Mouse (Mus musculus): ENCODE data around the gene Alox8.

The Alox8 gene

GRCm38 (mm10) chr11:69197743-69198142 lies at the start of gene Alox8:
Alox8 (minus strand) TSS chr11:69197843.
- in situ Hi-C loops (cut with MboI; ENCODE audit: low pct_unique_long_range_greater_than_20kb in 1 of 2, low sequenced_read_pairs in 2 of 2, unreplicated experiment in 1 of 2): loop anchor here (5.0 to 10.0 kb wide), 2 partner anchors 40 to 47 kb away; partner anchors contain the start of gene Gucy2e (in 1 of the 2)

GRCm38 (mm10) chr11:69245643-69246042 lies 48.0 kb upstream of the Alox8 start:
- in situ Hi-C loops (cut with MboI; ENCODE audit: low pct_unique_long_range_greater_than_20kb in 1 of 2, low sequenced_read_pairs in 2 of 2, unreplicated experiment in 1 of 2): loop anchor here in 1 of 2 experiments (10.0 kb wide), 1 partner anchor 51 kb away; the partner anchor contains the start of gene Alox8

- in situ Hi-C loops (cut with MboI; ENCODE audit: low pct_unique_long_range_greater_than_20kb in 1 of 2, low sequenced_read_pairs in 2 of 2, unreplicated experiment in 1 of 2): loop anchor here in 1 of 2 experiments (10.0 kb wide), 1 partner anchor 50 kb away; the partner anchor contains the start of gene Alox8
Observed at GRCm38 (mm10) chr11:69244911-69245310, 47.3 kb upstream of the Alox8 start.

DNA sequence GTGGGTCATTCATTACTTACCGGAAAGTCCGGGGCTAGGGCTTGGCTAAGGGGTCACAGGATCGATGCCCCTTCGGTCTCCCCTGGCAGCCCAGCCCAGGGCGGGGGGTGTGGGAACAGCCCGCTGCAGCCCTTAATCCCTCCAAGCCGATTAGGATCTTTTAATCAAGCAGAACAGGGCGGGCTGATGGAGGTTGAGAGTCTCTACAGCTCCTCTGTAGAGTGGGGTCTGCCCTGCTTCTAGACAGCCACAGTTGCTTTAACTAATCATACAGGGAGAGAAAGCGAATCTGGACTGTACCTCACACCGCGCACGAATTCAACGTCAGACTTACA lies 39.2 kb upstream of the Alox8 start, which contains the start of gene Gucy2e:
Gucy2e (minus strand) TSS at position 111 of the 335 bp plus-strand sequence.
- in situ Hi-C loops (cut with MboI; ENCODE audit: low pct_unique_long_range_greater_than_20kb in 1 of 2, low sequenced_read_pairs in 2 of 2, unreplicated experiment in 1 of 2): loop anchor here in 1 of 2 experiments (5.0 to 10.0 kb wide), 2 partner anchors 40 to 172 kb away; partner anchors contain the start of gene Alox8

DNA sequence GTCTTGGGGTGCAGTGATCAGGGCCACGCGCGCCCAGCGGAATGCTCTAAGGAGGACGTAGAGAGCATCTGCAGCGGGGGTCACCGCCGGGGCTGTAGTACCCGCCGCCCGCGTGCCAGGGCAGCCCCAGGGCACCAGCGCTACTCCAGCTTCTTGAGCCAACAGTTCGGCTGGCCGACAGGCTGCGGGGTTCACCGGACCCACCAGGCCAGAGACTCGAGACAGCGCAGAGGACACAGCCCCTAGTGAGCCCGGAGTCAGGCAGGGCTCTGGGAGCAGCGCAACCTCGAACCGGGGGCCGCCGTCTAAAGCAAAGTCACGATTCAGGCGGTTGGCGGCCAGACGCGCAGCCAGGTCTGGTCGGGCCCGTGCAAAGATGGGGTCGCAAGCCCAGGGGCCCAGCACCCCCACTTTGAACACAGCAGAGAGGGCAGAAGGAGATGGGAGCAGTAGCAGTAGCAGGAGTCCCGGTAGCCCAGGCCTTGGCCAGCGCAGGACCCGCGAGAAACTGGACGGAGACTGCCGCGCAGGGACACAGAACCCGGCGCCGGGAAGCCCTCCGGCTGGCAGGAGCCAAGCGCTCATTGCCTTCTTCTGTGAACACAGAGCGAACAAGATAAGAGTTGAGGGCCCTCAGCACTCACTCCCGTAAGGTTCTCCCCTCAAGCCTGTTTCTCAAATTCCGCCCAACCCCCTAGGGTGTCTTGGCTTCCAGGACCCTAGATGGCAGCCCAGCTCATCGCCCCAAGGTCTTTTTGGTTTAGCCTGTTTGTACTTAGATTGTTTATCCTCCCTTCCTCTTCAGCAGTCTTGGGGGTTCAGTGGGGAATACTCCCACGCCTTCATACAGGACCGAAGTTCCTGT lies 38.6 kb upstream of the Alox8 start:
- in situ Hi-C loops (cut with MboI; ENCODE audit: low pct_unique_long_range_greater_than_20kb in 1 of 2, low sequenced_read_pairs in 2 of 2, unreplicated experiment in 1 of 2): loop anchor here in 1 of 2 experiments (5.0 to 10.0 kb wide), 2 partner anchors 39 to 171 kb away; partner anchors contain the start of gene Alox8

GRCm38 (mm10) chr11:69235285-69236060 lies 37.8 kb upstream of the Alox8 start:
- in situ Hi-C loops (cut with MboI; ENCODE audit: low pct_unique_long_range_greater_than_20kb in 1 of 2, low sequenced_read_pairs in 2 of 2, unreplicated experiment in 1 of 2): loop anchor here in 1 of 2 experiments (5.0 to 10.0 kb wide), 2 partner anchors 38 to 171 kb away; partner anchors contain the start of gene Alox8

GRCm38 (mm10) chr11:69233141-69233540 lies 35.5 kb upstream of the Alox8 start:
- in situ Hi-C loops (cut with MboI; ENCODE audit: low pct_unique_long_range_greater_than_20kb in 1 of 2, low sequenced_read_pairs in 2 of 2, unreplicated experiment in 1 of 2): loop anchor here in 1 of 2 experiments (10.0 kb wide), 1 partner anchor 168 kb away; no protein-coding TSS in a partner anchor

DNA sequence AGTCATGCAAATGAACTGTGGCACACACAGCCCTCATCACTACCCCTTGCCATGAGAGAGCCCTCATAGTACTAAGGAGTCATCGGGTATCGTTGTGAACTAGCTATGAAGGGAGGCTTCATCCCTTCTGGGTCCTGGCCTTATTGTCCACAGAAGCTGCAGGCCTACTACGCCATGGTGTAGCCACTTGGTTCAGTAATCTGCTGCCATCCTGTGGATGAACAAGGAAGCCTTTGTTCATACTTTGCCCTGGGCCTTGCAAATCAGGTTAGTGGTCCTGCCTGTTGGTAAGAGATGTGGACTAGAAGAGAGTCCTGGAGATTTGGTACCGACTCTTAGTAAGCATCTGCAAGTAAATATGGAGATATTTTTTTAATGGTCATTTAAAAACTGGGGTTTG lies 32.8 kb upstream of the Alox8 start:
- in situ Hi-C loops (cut with MboI; ENCODE audit: low pct_unique_long_range_greater_than_20kb in 1 of 2, low sequenced_read_pairs in 2 of 2, unreplicated experiment in 1 of 2): loop anchor here in 1 of 2 experiments (10.0 kb wide), 1 partner anchor 166 kb away; no protein-coding TSS in a partner anchor

DNA sequence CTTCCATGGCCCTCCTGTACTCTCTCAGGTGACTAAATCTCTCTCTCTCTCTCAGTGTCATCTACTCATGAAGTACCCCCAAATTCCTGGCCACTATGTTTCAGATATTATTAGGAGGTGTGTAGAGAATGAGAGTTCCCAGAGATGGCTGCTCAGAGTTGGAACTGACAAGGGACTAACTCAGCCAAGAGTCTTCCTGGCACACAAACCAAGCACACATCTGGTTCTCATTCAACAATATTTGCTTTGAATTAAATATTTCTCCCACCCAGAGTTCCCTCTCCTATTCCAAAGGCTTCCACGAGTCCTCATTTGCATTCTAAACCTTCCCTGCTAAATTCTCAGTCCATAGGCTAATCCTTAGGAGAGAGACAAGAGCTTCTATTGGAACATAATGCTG lies 28.1 kb upstream of the Alox8 start:
- in situ Hi-C loops (cut with MboI; ENCODE audit: low pct_unique_long_range_greater_than_20kb in 1 of 2, low sequenced_read_pairs in 2 of 2, unreplicated experiment in 1 of 2): no loop called here

- in situ Hi-C loops (cut with MboI; ENCODE audit: low pct_unique_long_range_greater_than_20kb in 1 of 2, low sequenced_read_pairs in 2 of 2, unreplicated experiment in 1 of 2): no loop called here
Observed at GRCm38 (mm10) chr11:69223101-69223500, 25.5 kb upstream of the Alox8 start.

- in situ Hi-C loops (cut with MboI; ENCODE audit: low pct_unique_long_range_greater_than_20kb in 1 of 2, low sequenced_read_pairs in 2 of 2, unreplicated experiment in 1 of 2): no loop called here
Observed at GRCm38 (mm10) chr11:69221070-69221469, 23.4 kb upstream of the Alox8 start.

DNA sequence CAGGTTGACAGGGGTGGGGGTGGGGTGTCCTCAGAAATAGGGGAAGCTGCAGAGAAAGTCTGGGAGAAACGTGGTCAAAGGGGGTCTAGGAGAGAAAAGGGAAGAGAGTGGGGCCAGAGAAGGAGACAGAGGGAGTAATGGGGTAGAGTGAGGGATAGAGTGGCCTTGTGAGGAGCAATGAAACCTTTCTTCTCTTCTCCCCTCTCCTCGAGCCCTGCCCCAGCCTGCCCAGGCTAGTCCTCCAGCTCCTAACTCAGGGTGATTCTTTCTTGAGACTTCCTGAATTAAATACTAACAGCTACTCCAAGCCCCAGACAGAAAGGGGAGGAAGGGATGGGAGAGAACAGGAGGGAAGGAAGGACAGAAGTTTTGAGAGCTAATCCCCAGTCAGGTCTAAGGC lies 21.0 kb upstream of the Alox8 start:
- in situ Hi-C loops (cut with MboI; ENCODE audit: low pct_unique_long_range_greater_than_20kb in 1 of 2, low sequenced_read_pairs in 2 of 2, unreplicated experiment in 1 of 2): no loop called here

DNA sequence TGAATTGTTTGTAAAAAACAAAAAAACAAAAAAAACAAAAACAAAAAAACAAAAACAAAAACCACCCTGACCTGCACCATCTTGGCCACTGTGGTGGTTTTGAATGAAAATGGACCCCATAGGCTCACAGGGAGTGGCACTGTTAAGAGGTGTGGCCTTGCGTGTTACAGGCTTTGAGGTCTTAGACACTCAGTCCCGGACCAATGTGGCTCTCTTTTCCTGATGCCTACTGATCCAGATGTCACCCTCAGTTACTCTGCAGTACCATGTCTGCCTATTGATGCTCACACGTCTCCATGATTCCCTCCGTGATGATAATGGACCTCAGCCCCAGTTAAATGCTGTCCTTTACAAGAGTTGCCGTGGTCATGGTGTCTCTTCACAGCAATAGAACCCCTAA lies 19.8 kb upstream of the Alox8 start:
- in situ Hi-C loops (cut with MboI; ENCODE audit: low pct_unique_long_range_greater_than_20kb in 1 of 2, low sequenced_read_pairs in 2 of 2, unreplicated experiment in 1 of 2): no loop called here

GRCm38 (mm10) chr11:69211431-69211830 lies 13.8 kb upstream of the Alox8 start:
- in situ Hi-C loops (cut with MboI; ENCODE audit: low pct_unique_long_range_greater_than_20kb in 1 of 2, low sequenced_read_pairs in 2 of 2, unreplicated experiment in 1 of 2): no loop called here

GRCm38 (mm10) chr11:69202469-69203230 lies 5.0 kb upstream of the Alox8 start:
- in situ Hi-C loops (cut with MboI; ENCODE audit: low pct_unique_long_range_greater_than_20kb in 1 of 2, low sequenced_read_pairs in 2 of 2, unreplicated experiment in 1 of 2): no loop called here

DNA sequence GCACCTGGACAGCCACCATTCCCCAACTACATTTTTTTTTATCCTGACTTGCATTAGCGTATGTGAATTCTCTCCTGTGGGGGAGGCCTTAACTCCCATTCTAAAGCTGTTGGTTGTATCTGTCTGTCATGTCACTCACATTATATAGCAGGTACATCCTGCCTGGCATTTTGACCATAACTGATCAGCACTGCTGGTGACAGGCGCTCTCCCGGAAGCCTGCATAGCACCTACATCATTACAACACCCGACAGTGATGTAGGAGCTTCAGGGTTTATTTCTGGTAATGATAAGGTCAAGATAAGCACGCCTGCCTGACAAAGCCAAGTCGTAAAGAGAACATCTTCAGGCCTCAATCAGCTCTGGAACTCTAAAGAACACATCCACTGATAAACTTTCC lies 2.6 kb upstream of the Alox8 start:
- in situ Hi-C loops (cut with MboI; ENCODE audit: low pct_unique_long_range_greater_than_20kb in 1 of 2, low sequenced_read_pairs in 2 of 2, unreplicated experiment in 1 of 2): no loop called here

DNA sequence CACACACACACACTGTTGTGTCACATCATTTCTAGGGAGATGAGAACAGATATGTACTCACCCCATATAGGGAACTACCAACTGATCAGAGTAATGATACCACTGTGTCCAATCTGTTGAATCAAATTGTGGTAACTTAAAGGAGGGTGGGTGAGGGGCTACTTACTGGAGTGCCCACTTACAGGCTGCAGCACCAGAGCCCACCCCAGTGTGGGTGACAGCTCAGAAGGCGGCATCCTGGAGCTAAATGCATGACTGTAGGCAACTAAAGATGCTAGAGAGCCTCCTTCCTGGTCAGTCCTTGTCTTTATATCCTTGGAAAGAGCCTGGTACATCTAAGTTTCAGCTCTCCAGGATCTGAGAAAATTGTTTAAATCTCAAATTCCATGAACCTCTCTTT lies 1.6 kb upstream of the Alox8 start:
- in situ Hi-C loops (cut with MboI; ENCODE audit: low pct_unique_long_range_greater_than_20kb in 1 of 2, low sequenced_read_pairs in 2 of 2, unreplicated experiment in 1 of 2): loop anchor here (5.0 to 10.0 kb wide), 2 partner anchors 38 to 46 kb away; partner anchors contain the start of gene Gucy2e (in 1 of the 2)

- in situ Hi-C loops (cut with MboI; ENCODE audit: low pct_unique_long_range_greater_than_20kb in 1 of 2, low sequenced_read_pairs in 2 of 2, unreplicated experiment in 1 of 2): loop anchor here (5.0 to 10.0 kb wide), 2 partner anchors 40 to 48 kb away; partner anchors contain the start of gene Gucy2e (in 1 of the 2)
Observed at GRCm38 (mm10) chr11:69197194-69197593, 449 bp downstream of the Alox8 start.
